Mouse (Mus musculus) liver, embryonic 15.5 days (tissue): Measurements from ENCODE around the gene Megf6. TPM values are rescaled to one million over a fixed set of nuclear protein-coding genes. Genes with fewer than 3 reads are reported as not detected.

Experiments
- ATAC-seq: fragments of 200-750 bp; cut with Nextera tagmentation; 2 replicates; pipeline ENCODE4 v1.8.0; 2017; ENCODE audit warnings: moderate number of reproducible peaks, mild to moderate bottlenecking, moderate library complexity; ENCODE audit not compliant: insufficient read depth
- H3K27ac ChIP-seq: fragments of 300-500 bp; sonication (generic); replicated peaks from 2 replicates; pipeline ENCODE4 v1.5.1; 2015; ENCODE audit warnings: mild to moderate bottlenecking, inconsistent platforms
- H3K27me3 ChIP-seq: fragments of 300-500 bp; sonication (generic); 2 replicates; pipeline ENCODE4 v1.6.1; 2015; ENCODE audit warnings: mild to moderate bottlenecking, inconsistent platforms
- H3K36me3 ChIP-seq: fragments of 300-500 bp; sonication (generic); replicated peaks from 2 replicates; pipeline ENCODE4 v1.6.1; 2015; ENCODE audit warnings: moderate library complexity, mild to moderate bottlenecking, inconsistent platforms
- H3K4me1 ChIP-seq: fragments of 300-500 bp; sonication (generic); replicated peaks from 2 replicates; pipeline ENCODE4 v1.6.1; 2015; ENCODE audit warnings: inconsistent platforms
- H3K4me2 ChIP-seq: fragments of 300-500 bp; sonication (generic); 2 replicates; pipeline ENCODE4 v1.6.1; 2015; ENCODE audit warnings: moderate library complexity, mild to moderate bottlenecking, inconsistent platforms
- H3K4me3 ChIP-seq: fragments of 300-500 bp; sonication (generic); replicated peaks from 2 replicates; pipeline ENCODE4 v1.5.1; 2015; ENCODE audit warnings: mild to moderate bottlenecking, inconsistent platforms
- H3K9ac ChIP-seq: fragments of 300-500 bp; sonication (generic); 2 replicates; pipeline ENCODE4 v1.6.1; 2015; ENCODE audit warnings: moderate library complexity, mild to moderate bottlenecking, inconsistent platforms
- H3K9me3 ChIP-seq: fragments of 300-500 bp; sonication (generic); replicated peaks from 2 replicates; pipeline ENCODE4 v1.6.1; 2016; ENCODE audit warnings: inconsistent platforms
- WGBS: fragments of 180-500 bp; shearing (Covaris S2); methylation state at CpG from one replicate; pipeline ENCODE4 v1.1.7; 2015; ENCODE audit warnings: mixed read lengths; ENCODE audit not compliant: insufficient replicate concordance; 5-methylcytosine and 5-hydroxymethylcytosine counted together
- polyA plus RNA-seq: library from polyadenylated mRNA; unstranded; fragments of >200 nt; fragmentation: Nextera tagmentation; extraction: Ambion mirVana; gene quantifications from 2 replicates; pipeline ENCODE4 v1.2.1, GENCODE M21; 2015

Megf6 gene
- polyA plus RNA-seq, 1 experiment from 2014 or later: 1.4 TPM

DNA sequence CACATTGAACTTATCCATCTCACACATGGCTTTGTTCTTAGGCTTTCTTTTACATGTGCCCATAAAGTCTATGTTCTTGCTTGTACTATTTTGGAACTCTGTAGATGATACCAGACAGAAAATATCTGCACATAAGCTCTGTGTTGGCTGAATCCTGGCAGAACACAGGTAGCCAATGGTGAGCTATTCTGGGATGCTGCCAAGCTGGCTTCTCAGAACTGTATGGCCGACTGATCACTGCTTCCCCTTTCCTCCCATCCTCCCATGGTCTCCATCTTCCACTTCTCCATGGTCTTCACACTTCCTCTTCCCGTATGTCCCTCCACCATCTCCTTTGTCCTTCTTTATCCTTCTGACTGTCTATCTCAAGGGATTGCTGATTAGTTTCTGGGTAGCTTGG is 138.6 kb downstream of the Megf6 start:
- H3K9ac ChIP-seq: no peak overlapping the region
- no peaks in the 10 kb centered on the region for H3K4me1 ChIP-seq
- H3K36me3 ChIP-seq: no peaks in the 10 kb centered on the region
- no peaks in the 10 kb centered on the region for H3K27me3 ChIP-seq
- no peak overlapping the region for H3K4me3 ChIP-seq
- ATAC-seq: no peak
- no peaks in the 10 kb centered on the region for H3K9me3 ChIP-seq
- no peak overlapping the region for H3K4me2 ChIP-seq
- 30% methylated on average over 2 of the region's 2 CpGs for WGBS
- H3K27ac ChIP-seq: no peak overlapping the region

DNA sequence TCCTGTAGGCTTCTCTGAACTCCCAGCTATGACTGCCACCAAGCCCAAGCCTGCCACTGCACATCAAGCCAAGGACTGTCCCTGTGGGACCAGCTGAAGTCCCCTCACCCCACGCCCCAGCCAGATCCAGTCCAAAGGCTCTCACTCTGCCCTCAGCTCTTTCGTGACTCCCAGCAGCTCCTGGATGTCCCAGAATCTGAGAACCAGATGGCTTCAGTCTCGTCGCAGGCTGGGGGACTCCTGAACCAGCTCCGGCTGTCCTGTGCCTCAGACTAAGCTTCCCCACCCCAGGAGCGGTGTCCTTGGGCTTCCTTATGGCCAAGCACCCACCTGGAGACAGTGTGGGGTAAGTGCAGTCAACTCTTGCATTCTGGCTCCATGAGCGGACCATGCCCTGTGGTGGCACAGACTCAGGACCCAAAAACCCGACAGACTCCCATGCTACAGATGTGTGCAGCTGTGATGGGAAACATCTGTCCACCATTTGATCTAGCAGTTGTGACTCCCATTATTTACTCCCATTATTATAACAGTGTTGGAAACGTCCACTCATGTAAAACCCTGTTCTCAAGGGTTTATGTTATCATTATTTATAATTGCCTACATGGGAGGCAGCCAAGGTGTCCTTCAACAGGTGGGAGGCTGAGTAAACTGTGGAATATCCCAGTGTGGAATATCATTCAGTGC is 140.2 kb downstream of the Megf6 start:
- H3K4me2 ChIP-seq: no peak overlapping the region
- H3K9ac ChIP-seq: no peak overlapping the region
- H3K9me3 ChIP-seq: no peaks in the 10 kb centered on the region
- 50% methylated on average over 9 of the region's 9 CpGs for WGBS
- no peaks in the 10 kb centered on the region for H3K27me3 ChIP-seq
- no peak overlapping the region for H3K4me3 ChIP-seq
- no peaks in the 10 kb centered on the region for H3K4me1 ChIP-seq
- H3K36me3 ChIP-seq: no peaks in the 10 kb centered on the region
- ATAC-seq: no peak
- H3K27ac ChIP-seq: no peak overlapping the region

DNA sequence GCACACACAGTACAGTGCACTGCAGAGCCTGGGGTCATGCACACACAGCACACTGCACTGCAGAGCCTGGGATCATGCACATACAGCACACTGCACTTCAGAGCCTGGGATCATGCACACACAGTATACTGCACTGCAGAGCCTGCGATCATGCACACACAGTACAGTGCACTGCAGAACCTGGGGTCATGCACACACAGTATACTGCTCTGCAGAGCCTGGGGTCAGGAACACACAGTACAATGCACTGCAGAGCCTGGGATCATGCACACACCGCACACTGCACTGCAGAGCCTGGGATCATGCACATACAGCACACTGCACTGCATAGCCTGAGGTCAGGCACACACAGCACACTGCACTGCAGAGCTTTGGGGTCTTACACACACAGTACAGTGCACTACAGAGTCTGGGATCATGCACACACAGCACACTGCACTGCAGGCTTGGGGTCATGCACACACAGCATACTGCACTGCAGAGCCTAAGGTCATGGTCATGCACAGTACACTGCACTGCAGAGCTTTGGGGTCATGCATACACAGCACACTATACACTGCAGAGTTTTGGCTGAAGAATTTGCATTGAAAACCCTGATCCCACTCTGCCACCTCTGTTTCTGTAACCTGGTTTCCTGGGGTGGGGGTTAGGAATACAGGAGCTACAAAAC is 141.7 kb downstream of the Megf6 start:
- Histone ChIP-seq H3K4me2 (no peak overlapping the region), H3K9me3 (no peaks in the 10 kb centered on the region), H3K36me3 (no peaks in the 10 kb centered on the region), H3K4me3 (no peak overlapping the region), H3K4me1 (no peaks in the 10 kb centered on the region), H3K27me3 (no peaks in the 10 kb centered on the region), H3K9ac (no peak overlapping the region), H3K27ac (no peak overlapping the region)
- WGBS: 47% methylated on average over 2 of the region's 2 CpGs
- ATAC-seq: no peak; the same call in 1 of the 2 replicates

DNA sequence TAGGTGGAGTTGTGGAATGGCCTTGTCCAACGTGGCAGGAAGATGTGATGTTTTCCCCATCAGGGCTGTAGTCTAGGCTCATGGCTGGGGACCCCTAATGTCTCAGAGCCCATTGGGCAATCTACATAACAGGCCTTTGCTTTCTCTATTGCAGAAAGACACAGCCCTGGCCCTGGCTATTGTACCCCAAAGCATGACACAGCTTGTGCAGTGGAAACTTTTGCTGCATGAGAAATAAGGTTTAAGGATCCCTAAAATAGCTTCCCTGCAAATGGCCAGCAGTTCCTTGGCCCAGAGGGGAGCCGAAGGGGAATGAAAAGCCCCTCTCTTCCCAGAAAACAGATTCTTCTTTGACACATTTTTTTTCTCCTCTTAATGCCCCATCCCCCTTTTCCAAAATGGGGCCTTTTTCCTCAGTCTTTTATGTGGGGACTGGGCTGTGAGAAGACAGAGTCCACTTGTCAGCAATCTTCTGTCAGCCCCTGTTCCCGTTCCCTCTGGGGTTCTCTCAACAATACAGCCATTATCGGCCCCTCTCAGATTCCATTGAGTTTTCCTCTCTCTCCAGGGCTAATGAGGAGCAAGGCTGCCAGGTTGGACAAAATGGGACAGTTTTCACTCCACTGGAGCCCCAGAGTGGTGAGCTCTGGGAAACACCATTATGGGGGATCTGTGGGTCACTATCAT is 142.5 kb downstream of the Megf6 start:
- 48% methylated on average over 4 of the region's 4 CpGs for WGBS
- H3K9ac ChIP-seq: no peak overlapping the region
- H3K4me2 ChIP-seq: no peak overlapping the region
- no peaks in the 10 kb centered on the region for H3K36me3 ChIP-seq
- no peaks in the 10 kb centered on the region for H3K4me1 ChIP-seq
- ATAC-seq: no peak
- H3K9me3 ChIP-seq: no peaks in the 10 kb centered on the region
- no peaks in the 10 kb centered on the region for H3K27me3 ChIP-seq
- no peak overlapping the region for H3K27ac ChIP-seq
- H3K4me3 ChIP-seq: no peak overlapping the region

DNA sequence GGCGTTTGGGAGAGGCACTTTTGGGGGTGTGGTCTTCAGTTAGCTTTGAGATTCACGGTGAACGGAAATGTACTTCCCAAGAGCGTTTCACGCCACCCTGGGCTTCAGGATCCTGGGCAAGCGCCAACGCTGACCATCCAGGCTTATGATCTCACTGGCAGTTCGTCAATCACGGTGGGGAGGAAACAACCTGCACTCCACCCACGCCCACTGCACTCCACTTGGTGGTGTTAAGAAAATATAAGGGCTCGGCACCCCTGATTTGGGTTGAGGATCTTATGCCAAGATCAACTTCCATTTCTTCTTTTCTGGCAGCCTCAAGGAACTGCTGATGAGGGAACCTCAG is 143.1 kb downstream of the Megf6 start:
- Histone ChIP-seq H3K27ac (no peak overlapping the region), H3K4me1 (no peaks in the 10 kb centered on the region), H3K4me2 (no peak overlapping the region), H3K9ac (no peak overlapping the region), H3K27me3 (no peaks in the 10 kb centered on the region), H3K36me3 (no peaks in the 10 kb centered on the region), H3K4me3 (no peak overlapping the region), H3K9me3 (no peaks in the 10 kb centered on the region)
- WGBS: 66% methylated on average over 11 of the region's 11 CpGs
- ATAC-seq: no peak

Other genes starting within 250 kb of the Megf6 start
- gene A430005L14Rik, start 213.5 kb upstream of the Megf6 start, polyA plus RNA-seq: 50.2 and 53.7 TPM in 2 replicates
- gene Dffb, start 195.6 kb upstream of the Megf6 start, polyA plus RNA-seq: 7.1 and 7.4 TPM in 2 replicates
- gene Cep104, start 195.5 kb upstream of the Megf6 start, polyA plus RNA-seq: 6.4 and 6.7 TPM in 2 replicates
- 16.8 and 17.7 TPM in 2 replicates for gene Lrrc47, start 159.0 kb upstream of the Megf6 start, polyA plus RNA-seq
- gene Smim1, start 144.5 kb upstream of the Megf6 start, polyA plus RNA-seq: 321 and 326 TPM in 2 replicates
- gene Ccdc27, start 128.1 kb upstream of the Megf6 start, polyA plus RNA-seq: 0.08 TPM in 1 of 2 replicates, not detected in the other
- 0.05 TPM in 1 of 2 replicates, not detected in the other for gene Trp73, start 30.5 kb upstream of the Megf6 start, polyA plus RNA-seq
- 26.4 and 26.8 TPM in 2 replicates for gene Wrap73, start 28.4 kb upstream of the Megf6 start, polyA plus RNA-seq
- 149 and 154 TPM in 2 replicates for gene Tprgl, start 10.1 kb upstream of the Megf6 start, polyA plus RNA-seq
- gene Arhgef16, start 130.9 kb downstream of the Megf6 start, polyA plus RNA-seq: 4.9 and 5.6 TPM in 2 replicates
- not detected in 2 replicates for gene B230104I21Rik, start 165.4 kb downstream of the Megf6 start, polyA plus RNA-seq